ENCODE assay signal across 20 mouse cellular contexts in genomic region chr4:59259806-59260205, GRCm38 (mm10).
DNase-seq lines count a peak whose midpoint lies in the region; ATAC-seq and TF ChIP-seq lines count a peak whose summit lies in the region.
"Had no signal": no experiment of that assay in that cellular context is flagged by ENCODE, and none has a peak within 500 bp of the region (broad histone marks: within the 10 kb centered on the region; RNA-seq: fewer than 3 reads in every experiment).

No protein-coding gene starts in this region.

- H3K27me3 ChIP-seq in liver, embryonic 11.5 days (replicated peaks; ENCODE audit: control insufficient read depth, insufficient read depth, low read length) = no peaks in the 10 kb centered on the region
- no peaks in the 10 kb centered on the region for H3K27me3 ChIP-seq in liver, embryonic 12.5 days (replicated peaks)
- H3K27me3 ChIP-seq: midbrain, embryonic 15.5 days; stomach, embryonic 15.5 days had no signal

- peak overlapping the region; percentile 17; the same call in 1 of the 2 replicates for H3K9ac ChIP-seq in liver, embryonic 11.5 days (ENCODE audit: low read depth, low read length)
- H3K9ac ChIP-seq in liver, embryonic 12.5 days = 0 out of 2 replicates have a peak overlapping the region, but pooled peaks have one; percentile 22
- H3K9ac ChIP-seq: forebrain, postnatal 0 days; lung, embryonic 14.5 days; midbrain, embryonic 15.5 days; stomach, embryonic 15.5 days had no signal

- WGBS in liver, embryonic 11.5 days = 58% methylated on average over 1 of the region's 1 CpGs
- 68% methylated on average over 1 of the region's 1 CpGs for WGBS in liver, embryonic 12.5 days (ENCODE audit: insufficient replicate concordance)
- WGBS in lung, adult 2 months = 64% methylated on average over 1 of the region's 1 CpGs

- TF ChIP-seq POLR2A in lung, adult 2 months (IDR thresholded peaks at IDR 0.05; ENCODE audit: borderline replicate concordance, extremely low read depth, low read depth, low read length) = no peak

- no peaks in the 10 kb centered on the region for H3K36me3 ChIP-seq in liver, embryonic 11.5 days (ENCODE audit: control insufficient read depth, insufficient read depth, low read length)
- no peaks in the 10 kb centered on the region for H3K36me3 ChIP-seq in liver, embryonic 12.5 days
- H3K36me3 ChIP-seq: hindbrain, embryonic 10.5 days; limb, embryonic 10.5 days; midbrain, embryonic 15.5 days; stomach, embryonic 15.5 days had no signal

- no peaks in the 10 kb centered on the region for H3K9me3 ChIP-seq in liver, embryonic 11.5 days (ENCODE audit: control insufficient read depth, low read length)
- H3K9me3 ChIP-seq in liver, embryonic 12.5 days (replicated peaks) = no peaks in the 10 kb centered on the region
- H3K9me3 ChIP-seq: hindbrain, embryonic 10.5 days; limb, embryonic 10.5 days; midbrain, embryonic 15.5 days; stomach, embryonic 15.5 days had no signal

- peak overlapping the region; percentile 39 for H3K27ac ChIP-seq in liver, embryonic 11.5 days (ENCODE audit: low read depth, low read length)
- H3K27ac ChIP-seq in liver, embryonic 12.5 days = peak overlapping the region; percentile 24
- H3K27ac ChIP-seq: gastrocnemius, adult 2 months; hindbrain, embryonic 10.5 days; limb, embryonic 10.5 days; midbrain, embryonic 15.5 days; stomach, embryonic 15.5 days had no signal

- no peak overlapping the region; the same call in 1 of the 2 replicates for H3K4me2 ChIP-seq in liver, embryonic 11.5 days
- no peak overlapping the region for H3K4me2 ChIP-seq in liver, embryonic 12.5 days
- H3K4me2 ChIP-seq: lung, embryonic 14.5 days; midbrain, embryonic 15.5 days; stomach, embryonic 15.5 days had no signal

- ATAC-seq in liver, embryonic 11.5 days (replicated peaks; ENCODE audit: low FRiP score) = no peak
- peak; percentile 41; the same call in 1 of the 2 replicates for ATAC-seq in liver, embryonic 12.5 days
- 0 out of 2 replicates have a peak, but pooled peaks have one; percentile 20 for ATAC-seq in megakaryocyte-erythroid progenitor cell, adult 5-6 weeks (replicated peaks; ENCODE audit: low FRiP score, low TSS enrichment, poor library complexity, severe bottlenecking)
- ATAC-seq: forebrain, postnatal 0 days; inflammation-experienced regulatory T-cells, adult 6 months; midbrain, embryonic 15.5 days had no signal

- peaks cover 24% of the 10 kb centered on the region for H3K4me1 ChIP-seq in liver, embryonic 11.5 days (replicated peaks; ENCODE audit: control insufficient read depth, insufficient read depth, low read length)
- H3K4me1 ChIP-seq in liver, embryonic 12.5 days = peaks cover 53% of the 10 kb centered on the region
- 0 out of 2 replicates have a peak, but pooled peaks cover 3% of the 10 kb centered on the region for H3K4me1 ChIP-seq in lung, adult 2 months (ENCODE audit: control insufficient read depth, insufficient read depth, low read length)
- H3K4me1 ChIP-seq: limb, embryonic 10.5 days; midbrain, embryonic 15.5 days; stomach, embryonic 15.5 days had no signal

- H3K4me3 ChIP-seq in liver, embryonic 11.5 days (ENCODE audit: low read depth, low read length) = no peak overlapping the region
- H3K4me3 ChIP-seq in liver, embryonic 12.5 days = no peak overlapping the region
- H3K4me3 ChIP-seq in lung, adult 2 months (replicated peaks; ENCODE audit: extremely low read depth, low read depth, low read length) = no peak overlapping the region
- H3K4me3 ChIP-seq: gastrocnemius, adult 2 months; hindbrain, embryonic 10.5 days; limb, embryonic 10.5 days; midbrain, embryonic 15.5 days; stomach, embryonic 15.5 days had no signal

- no peak for DNase-seq in liver, embryonic 11.5 days (ENCODE audit: low spot score)
- DNase-seq in liver (no peak), NIH3T3 (ENCODE audit: low read depth) (peak; percentile 26)
- DNase-seq in lung, adult 2 months = no peak
- no peak for DNase-seq in frontal cortex, postnatal 14 days (ENCODE audit: low spot score in 2 of 2)
- DNase-seq in kidney, postnatal 10 days = no peak
- DNase-seq: cerebellum, adult 11-12 months; cerebellum, postnatal 36 days; forebrain, postnatal 0 days; gastrocnemius, adult 2 months; heart, adult 18-20 months; lung, embryonic 14.5 days; lung, postnatal 4 days had no signal

- TF ChIP-seq CTCF in lung, adult 2 months (IDR thresholded peaks at IDR 0.05; ENCODE audit: insufficient read depth, low read length) = no peak
